Mouse (Mus musculus) natural killer cell, adult 2 months (primary cell): ENCODE measurements around the gene Stk26.

Experiments used
- DNase-seq, 2 experiments: peaks; one replicate each; pipeline ENCODE4 v3.0.0; 2022; ENCODE audit warnings: low spot score in 2 of 2

The Stk26 gene

DNA sequence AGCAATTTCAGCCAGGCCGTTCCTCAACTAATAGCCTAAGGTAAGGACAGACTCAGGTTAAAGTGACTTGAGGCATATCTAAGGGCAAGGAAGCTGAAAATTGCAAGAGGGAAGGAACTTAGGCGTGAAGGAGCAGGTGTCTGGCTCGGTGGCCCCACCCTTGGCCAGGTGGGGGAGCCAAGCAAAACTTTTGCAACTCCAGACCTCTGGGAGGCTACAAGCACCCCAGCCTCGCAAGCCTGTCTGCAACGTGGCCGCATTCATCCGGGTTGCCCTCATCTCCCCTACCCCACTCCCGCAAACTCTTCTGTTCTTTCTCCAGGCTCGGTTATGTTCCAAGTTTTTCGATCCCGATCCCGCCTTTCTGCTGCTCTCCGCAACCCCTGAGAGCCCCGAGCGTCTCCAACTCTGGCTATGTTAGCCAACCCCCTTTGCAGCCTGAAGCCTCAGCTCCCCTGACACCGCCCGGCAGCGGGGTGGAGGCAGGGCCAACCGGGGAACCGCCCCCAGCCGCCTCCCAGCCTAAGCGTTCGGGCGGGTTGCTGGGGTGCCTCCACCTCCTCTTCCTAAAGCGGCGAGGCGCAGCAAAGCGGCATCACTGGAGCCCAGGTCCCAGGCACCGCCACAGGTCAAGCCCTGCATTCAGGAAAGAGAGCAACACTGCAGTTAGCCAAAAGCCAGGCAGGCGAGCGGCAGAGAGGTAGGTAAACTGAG is at the start of gene Stk26:
TSS of gene Stk26 (plus strand) at position 201 of the 714 bp plus-strand sequence.
- DNase-seq = peak; percentile 57 to 69

DNA sequence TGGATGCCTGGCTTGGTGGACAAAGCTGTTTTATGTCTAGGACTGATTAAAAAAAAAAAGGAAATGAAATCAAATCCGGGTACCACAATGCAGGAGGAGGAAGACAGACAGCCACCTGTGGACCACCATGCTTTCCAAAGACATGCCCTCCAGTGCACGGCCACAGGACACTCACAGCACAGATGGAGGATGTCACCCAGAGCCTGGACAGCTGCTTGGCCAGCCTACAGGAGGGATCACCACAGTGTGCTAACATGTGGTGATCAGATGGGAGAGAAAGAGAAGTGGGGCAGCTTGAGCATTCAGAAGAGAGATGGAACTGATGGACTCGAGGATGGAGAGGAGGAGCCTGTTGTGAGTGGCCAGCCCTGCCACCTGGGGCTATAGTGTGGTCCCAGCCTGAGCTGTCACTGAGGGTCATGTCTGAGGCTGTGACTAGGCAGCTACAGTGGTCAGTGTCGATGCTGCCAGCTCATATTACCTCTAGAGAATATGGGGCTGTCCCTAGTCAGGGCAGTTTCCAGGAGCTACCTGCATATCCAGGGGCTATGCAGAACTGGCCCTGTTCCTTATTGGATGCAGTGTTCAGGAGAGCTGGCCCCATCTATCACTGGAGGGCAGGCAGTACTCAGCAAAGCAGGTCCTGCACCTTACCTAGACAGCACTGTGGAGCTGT is 47.7 kb upstream of the Stk26 start:
- DNase-seq = no peak

DNA sequence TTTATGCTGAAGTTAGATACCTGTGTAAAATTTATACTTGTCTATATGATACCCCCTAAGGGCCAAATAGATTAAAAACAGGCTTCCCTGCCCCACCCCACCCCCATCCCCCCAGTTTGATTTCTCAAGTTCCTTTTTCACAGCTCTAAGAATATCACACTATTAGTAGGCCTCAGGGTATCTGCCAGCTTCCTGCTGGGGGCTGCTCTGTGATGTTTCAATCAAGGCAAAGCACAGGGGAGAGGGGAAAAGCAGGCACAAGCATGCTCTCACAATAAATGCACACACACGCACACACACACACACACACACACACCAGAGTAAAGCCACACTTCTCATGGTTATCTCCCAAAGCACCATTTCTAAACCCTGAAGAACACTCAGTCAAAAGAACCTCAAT is 43.0 kb upstream of the Stk26 start:
- no peak for DNase-seq

DNA sequence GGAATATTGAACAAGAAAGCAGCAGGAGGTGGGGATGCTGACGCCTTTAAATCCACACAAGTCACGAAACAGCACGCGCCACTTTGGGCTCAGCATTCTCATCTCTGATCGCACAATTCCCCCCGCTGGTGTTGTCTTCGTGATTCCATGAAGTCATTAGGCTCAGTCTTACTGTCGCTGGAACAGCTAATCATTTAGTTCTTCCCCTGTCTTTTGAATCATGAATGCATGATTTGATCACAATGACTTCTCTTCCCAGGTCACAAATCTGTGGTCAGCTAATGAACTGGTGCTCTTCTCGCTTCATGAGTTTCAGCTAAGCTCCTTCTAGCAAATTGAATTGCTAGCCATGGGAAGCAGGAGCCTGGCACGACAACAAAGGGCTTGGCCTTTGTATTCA is 42.3 kb upstream of the Stk26 start:
- DNase-seq = no peak

DNA sequence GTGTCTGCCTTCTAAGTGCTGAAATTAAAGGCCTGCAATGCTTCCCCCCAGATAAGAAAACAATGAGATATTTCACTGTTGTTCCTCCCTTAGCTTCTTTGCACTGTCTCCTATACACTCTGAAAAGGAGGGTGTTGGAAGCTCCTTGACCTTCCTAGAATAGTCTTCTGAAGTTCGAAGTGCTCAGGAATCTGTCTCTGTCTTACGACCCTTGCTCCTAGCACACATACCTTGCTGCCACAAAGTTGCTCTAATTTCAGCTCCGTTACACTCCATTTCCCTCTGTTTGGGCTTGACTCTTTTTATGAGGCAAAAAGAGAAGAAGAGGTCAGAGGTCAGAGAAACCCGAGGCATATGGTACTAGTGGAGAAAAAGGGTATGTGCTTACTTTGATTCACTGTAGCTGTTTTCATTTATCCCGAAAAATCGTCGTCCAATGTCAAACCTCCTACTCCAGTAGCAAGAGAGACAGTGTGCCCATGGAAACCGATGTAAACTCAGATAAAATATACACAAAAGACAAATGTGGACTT is 41.1 kb upstream of the Stk26 start:
- no peak for DNase-seq

DNA sequence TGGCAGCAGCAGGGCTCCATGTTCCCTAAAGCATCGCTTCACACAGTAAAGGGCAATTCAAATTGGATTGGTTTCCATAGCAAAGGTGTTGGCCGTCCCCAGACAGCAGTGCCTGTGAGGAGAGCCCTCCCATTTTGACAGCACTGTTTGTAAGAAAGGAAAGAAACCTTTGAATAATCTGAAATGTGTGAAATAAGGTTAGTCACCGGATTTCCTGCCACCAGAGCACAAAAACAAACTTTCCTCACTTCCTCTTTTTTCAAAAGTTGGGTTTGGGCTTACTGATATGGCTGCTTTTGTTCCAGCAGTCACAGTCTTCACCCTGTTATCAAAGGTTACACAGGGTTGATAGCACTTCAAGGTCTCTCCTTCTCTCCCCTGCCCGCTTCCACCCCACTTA is 35.2 kb upstream of the Stk26 start:
- peak; percentile 58 to 61 for DNase-seq

DNA sequence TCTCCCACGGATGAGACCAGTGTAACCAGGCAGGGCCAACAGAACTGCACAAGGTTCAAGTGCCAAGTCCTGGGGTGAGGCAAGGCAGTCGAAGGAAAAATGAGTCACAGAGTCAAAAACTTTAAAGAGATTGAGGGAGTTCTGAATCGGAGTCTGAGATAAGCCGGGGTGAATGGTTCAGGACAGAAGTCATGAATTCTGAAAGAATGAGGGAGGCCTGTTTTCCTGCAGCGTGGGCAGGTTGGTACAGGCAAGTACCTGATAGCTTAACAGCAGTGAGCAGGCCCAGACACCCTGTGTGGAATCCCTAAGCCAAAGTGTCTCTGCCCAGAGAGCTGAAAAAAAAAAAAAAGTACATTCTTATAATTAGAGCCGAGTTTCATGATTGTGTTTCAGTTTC is 17.0 kb upstream of the Stk26 start:
- no peak for DNase-seq

DNA sequence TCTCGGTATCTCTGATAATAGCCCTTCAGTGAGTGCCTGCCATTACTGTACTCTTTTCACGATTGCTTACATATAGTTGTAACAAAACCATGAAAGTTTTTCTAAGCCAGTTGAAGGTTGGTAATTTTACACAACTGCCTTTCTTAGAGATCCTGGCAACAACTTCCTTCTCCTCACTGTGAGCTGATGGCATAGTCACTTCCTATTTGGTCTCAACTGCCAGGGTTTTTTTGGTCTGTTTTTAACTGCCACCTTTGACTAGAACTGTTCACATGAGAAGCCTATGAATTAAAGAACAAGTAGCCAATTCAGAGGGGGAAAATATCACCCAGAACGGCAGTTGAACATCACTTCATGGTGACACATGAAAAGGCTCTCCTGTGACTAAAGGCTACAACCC is 5.3 kb upstream of the Stk26 start:
- DNase-seq = peak in 1 of 2 experiments; percentile 1

DNA sequence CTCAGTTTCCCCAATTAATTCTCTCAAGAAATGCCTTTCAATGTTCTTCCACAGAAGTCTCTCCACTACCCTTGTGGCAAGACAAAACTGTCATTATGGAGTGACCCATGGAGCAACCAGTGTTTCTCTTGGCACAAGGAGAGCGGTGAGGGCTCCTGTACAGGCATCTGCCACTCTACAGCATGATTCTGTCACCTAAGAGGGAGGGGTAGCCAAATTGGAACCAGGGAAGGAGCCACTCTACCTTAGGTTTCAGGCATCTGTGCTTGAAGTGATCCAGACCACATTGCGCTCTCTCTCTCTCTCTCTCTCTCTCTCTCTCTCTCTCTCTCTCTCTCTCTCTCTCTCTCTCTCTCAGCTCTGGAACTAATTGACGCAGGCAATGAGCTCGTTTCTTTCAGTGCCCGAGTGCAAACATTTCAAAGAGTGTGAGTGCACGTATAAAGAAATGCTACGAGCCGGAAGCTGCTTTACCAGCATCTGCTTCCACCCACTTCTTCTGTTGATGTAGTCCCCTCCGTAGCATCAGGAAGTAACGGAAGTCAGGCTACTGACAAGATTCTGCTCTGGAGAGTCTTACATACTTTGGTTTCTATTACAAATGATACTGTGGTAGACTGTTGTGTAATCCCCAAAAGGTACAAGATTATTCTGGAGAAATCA is 4.7 kb upstream of the Stk26 start:
- DNase-seq = peak; percentile 37 to 55

DNA sequence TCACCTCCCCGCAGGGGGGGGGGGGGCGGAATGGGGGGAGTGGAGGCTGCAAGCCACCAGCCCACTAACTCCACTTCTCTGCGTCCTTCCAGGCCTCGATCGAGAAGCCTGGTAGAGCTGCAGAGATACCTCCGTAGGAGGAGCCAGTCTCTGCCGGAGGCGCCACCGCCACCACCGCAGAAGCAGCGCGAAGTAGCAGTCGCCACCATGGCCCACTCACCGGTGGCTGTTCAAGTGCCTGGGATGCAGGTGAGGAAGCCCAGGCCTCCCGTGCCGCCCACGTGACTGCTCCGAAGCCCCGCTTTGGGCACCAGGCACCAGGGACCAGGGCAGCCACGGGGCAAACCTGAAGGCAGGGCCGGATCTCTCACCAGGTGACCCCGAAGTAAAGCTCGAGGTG is 740 bp downstream of the Stk26 start:
- peak; percentile 13 to 38 for DNase-seq

DNA sequence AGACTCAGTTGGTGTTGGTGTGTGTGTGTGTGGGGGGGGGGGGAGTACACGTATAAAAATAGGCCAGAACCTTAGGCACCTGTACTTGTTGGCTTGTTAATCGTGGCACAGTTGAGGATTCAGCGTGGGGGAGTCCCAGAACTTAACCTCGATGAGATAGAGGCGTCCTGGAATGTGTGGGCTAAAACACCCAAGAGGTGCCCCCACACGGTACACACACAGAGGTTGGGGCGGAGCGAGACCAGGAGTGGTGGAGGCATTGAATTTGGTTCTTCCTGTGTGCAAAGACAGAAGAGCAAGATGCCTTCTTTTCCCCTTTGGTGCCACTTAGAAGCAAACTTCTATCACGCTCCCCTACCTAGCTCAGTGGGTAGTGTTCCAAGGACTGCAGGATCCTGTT is 1.2 kb downstream of the Stk26 start:
- DNase-seq = peak in 1 of 2 experiments; percentile 7

DNA sequence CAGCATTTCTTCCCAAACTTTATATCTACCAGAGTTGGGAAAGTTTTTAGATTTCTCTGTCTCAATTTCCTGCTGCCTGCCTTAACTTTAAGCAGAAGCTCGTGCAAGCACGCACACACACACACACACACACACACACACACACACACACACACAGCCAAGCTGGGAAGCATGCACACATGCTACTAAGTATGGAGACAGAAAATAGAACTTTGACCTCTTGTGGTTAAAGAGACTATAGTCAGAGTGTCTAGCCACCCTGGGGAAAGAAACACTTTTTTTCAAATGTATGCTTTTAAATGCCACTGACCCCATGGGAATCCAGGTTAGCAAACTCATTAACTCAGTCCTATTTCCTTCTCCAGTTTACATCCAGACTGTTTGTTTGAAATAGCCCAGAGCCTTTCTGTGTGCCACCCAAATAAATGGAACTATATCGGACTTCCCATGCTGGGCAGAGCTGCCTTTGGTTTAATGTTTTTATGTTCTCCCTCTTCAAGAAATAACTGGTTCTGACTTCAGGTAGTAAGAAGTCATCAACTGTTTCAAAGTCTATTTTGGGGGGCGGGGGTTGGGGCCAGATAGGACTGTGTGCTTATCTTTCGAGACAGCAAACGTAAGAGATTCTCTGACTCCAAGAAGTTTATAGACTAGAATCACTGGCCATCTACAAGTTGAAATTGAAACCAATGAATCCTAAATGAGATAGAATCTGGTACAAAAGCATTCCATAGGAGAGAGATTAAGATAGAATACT is 9.8 kb downstream of the Stk26 start:
- DNase-seq = no peak

DNA sequence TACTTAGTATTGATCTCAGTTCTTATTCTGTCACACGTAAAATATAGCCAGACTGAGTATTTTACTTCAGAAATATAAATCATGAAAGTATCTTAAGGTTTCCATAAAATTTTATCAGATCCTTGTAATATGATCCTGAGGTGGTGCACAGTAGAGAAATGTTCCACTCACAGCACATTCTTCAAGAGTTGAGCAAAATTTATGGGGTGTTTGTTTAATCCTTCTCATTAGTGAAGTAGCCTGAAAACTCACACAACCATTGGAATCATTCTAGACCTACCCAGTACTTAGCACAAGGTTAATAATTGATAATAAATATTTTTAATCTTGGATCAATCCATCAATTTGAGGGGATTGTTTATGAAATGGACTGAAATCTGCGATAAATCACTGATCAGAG is 22.9 kb downstream of the Stk26 start:
- no peak for DNase-seq

DNA sequence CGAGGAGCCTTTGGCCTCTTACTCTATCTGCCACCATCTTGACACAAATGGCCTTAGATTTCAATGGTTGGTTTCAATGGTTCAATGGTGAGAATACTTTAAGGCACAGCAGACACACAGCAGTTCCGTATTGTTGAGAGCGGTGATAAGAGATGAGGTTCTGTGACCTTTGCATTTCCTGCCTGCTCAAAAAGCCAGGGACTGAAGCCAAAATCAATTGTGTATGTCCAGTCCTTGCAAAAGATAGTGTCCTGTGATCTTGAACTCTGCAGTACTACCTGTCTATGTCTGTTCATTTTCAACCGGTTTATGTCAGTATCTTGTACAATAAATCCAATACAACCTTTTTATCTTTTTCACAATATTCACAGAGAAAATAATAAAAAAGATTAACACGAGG is 23.9 kb downstream of the Stk26 start:
- DNase-seq = no peak

DNA sequence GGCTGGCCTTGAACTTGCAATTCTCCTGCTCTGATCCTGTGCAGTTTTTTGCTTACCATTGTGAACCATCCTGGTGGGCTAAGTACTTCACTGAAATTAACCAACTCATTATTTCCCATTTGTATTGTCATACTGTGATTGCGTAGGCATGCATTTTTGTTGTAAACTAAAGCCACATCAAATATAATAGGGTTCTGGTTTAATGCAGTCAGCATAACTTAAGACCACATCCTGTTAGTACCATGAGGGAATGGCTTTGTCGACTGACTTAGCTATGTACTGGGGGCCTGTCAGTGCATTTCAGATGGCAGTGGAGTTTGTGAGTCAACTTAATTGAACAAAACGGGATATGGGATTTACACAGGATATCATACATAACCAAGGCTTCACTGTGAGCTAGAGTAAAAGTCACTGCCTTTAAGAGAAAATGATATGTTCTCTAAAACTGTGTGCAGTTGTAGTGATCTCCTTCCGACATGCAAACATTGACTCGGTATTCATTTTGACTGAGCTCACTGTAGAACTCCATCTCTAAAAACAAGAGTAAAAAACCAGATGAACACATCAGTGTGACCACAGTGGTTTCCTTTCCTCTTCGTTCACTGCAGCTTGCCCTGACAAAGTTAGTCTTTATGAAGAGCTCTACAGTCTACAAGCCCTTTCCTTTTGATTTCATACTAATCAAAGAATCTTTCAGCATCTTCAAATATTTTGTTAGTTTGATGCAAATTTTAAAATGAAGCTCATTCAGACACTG is 33.6 kb downstream of the Stk26 start:
- peak; percentile 29 to 47 for DNase-seq

DNA sequence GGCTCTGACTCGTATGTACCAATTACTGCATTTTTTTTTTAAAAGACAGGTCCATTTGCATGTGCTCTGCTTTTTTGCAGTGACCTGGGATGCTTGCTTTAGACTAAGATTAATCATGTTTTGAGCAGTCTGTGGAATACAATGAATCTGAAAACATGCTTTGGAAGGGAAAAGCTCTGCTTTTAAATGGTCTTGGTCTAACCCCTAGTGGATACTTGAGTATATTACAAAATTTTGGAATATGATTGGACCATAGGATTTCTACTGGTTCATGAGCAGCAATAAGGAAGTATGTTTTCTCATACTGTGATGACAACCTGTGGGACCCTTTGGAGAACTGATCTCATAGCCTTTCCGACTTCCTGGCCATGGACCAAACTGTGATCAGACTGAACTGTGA is 47.2 kb downstream of the Stk26 start:
- no peak for DNase-seq

DNA sequence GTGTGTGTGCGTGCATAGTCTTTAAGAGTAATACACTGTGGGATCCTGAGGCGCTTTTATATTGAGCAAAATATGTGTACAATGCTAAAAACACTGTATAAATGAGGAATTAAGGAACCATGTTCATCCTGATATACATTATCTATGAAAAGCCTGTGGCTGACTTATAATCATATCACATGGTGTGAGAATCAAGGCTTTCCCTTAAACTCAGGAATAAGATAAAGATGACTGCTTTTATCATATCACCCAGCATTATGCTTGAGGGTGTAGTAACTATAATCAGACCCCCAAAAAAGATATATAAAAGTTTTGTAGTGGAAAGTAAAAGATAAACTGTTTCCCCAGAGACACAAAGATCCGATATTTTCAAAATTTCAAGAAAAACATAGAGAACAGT is 62.6 kb downstream of the Stk26 start:
- no peak for DNase-seq

DNA sequence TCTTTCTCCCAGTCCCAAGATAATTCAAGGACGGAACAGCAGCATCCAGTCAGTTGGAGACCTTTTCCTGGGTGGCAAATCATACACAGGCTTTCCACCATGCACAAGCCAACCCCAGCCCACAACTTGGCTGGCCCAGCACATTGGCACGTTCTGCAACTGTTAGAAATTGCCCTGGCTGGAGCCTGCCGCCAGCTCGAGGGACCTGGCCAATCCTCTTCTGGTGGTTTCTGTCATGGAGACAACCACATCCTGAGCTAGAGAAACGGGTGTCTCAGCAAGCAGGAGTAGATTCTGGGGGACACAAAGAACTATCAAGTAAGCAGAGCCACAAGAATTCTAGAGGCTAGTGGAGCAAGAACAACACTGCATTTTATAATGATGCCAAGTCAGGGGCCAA is 69.1 kb downstream of the Stk26 start:
- no peak for DNase-seq

DNA sequence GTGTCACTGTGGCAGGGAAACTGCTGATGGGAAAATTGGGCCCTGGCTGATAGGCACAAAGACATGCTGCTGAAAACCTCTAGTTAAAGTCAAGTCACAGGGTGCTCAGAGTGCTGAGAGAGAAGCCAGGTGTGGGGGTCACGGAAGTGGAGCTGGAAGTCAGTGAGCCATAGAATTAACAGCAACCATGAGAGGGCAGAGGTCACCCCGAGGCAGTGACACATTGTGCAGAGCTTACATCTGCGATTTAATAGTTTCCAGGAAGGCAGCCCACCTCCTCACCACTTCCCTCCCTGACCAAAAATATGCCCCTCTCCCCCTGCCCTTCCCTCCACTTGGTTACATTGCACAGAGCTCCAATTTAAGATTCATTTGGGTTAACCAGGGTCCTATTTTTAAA is 76.5 kb downstream of the Stk26 start:
- no peak for DNase-seq

DNA sequence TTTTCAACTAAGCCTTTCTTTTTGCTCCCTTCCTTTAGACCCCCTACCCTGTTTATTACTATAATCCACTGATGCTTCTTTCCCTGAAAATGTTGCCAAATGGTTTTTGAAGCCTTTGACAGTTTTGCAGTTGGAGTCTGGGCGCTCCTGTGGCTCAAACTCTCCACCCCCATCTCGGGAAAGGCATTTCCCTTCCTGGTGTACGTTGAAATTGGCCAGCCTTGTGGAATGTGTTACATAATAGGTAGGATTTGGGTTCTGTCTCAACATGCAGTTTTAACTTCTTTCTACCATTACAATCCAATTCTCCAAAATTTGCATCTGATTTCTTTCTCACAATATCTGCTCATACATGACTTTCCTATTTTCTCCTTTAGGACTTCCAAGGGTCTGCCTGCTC is 77.9 kb downstream of the Stk26 start:
- no peak for DNase-seq

DNA sequence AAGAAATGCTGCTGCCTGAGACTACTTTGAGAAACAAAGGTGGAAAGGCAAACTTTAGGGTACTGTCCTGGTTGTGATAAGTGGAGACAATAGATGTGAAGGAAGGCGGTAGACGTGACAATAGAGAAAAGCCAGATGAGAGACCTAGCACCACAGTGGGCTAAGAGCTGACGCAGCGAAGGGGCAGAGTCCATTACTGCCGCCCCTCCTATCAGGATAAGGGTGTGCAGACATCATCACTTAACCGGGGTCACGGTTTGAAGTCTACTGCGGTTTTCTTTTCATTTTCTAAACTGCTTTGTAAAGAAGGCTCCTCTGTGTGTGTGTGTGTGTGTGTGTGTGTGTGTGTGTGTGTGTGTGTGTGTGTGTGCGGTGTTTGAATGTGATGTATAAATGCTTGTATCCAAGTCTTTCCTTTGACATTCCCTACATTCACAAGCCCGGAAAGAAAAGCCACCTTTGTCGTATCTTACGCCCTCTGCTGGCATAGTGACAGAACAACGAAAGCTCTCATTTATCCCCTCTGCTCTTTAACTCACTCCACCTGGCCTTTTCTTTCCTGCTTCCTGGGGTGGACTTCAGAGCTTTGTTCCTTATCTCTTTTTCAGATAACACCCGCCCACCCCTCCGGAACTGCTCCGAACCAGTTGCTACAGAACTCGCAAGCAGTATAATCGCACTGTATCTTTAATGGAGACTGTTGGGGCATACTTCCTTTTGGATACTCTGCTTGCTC is 84.0 kb downstream of the Stk26 start:
- peak in 1 of 2 experiments; percentile 1 for DNase-seq
